Mouse (Mus musculus) kidney, adult 2 months (tissue): ENCODE measurements around the gene Il11ra1.

ENCODE experiments used
- CTCF ChIP-seq: fragments of 200-500 bp; conservative IDR thresholded peaks from 2 replicates; pipeline ENCODE4 v1.5.1; 2011; ENCODE audit warnings: low read depth, mild to moderate bottlenecking, control low read depth, low read length, moderate library complexity, mixed read lengths; ENCODE audit not compliant: insufficient read depth, insufficient read length
- POLR2A ChIP-seq: fragments of 200-500 bp; IDR thresholded peaks from one replicate; pipeline ENCODE4 v1.6.1; 2011; ENCODE audit warnings: low read depth, low read length, control low read depth

- TF ChIP-seq CTCF (no peak), POLR2A (no peak)
Measured at GRCm38 (mm10) chr4:41676248-41677005, 23.4 kb upstream of the Il11ra1 start.
